Mouse (Mus musculus): Measurements from ENCODE around the gene Rab5c. TPM values are rescaled to one million over a fixed set of nuclear protein-coding genes. Genes with fewer than 3 reads are reported as not detected.
A peak's percentile ranks its signal among the peaks of the same experiment; 100 is the strongest.

Gene Rab5c
- total and polyA plus RNA-seq, 3 experiments, result 249 to 263 TPM; not detected in 1

DNA sequence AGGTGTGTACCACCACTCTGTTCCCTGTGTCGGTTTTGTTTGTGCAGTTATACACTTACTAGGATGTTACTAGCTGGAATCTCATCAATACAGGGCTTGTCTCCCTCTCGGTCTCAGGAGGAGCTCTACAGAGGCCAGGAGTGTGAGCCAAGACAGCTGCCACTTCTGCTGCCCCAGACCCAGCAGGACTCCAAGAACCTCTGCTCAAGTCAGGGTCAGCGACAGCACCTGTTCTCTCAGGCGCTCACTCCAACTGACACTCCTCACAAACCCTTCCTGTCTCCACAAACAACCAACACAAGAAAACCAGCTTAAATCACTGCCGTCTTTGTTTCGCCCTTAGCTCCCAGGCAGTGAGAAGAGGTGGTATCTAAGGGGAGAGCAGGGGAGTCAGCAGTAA, 9.4 kb downstream of the Rab5c start:
- TF ChIP-seq TCF12 (IDR thresholded peaks at IDR 0.05; ENCODE audit: low read depth, low read length) (no peak), POLR2AphosphoS2 (IDR thresholded peaks at IDR 0.05; ENCODE audit: low read length) (no peak), POLR2A (IDR thresholded peaks at IDR 0.05; ENCODE audit: control insufficient read depth in 1 of 2, insufficient read depth in 1 of 2, low read depth in 1 of 2, low read length in 2 of 2, poor library complexity in 1 of 2) (no peak), MYC (IDR thresholded peaks at IDR 0.05; ENCODE audit: low read depth, low read length) (no peak), NRF1 (IDR thresholded peaks at IDR 0.05; ENCODE audit: insufficient read depth, low read depth, low read length, poor library complexity, severe bottlenecking) (no peak), EP300 (IDR thresholded peaks at IDR 0.05; ENCODE audit: low read depth in 1 of 2, low read length in 2 of 2) (no peak), ZMIZ1 (IDR thresholded peaks at IDR 0.05; ENCODE audit: low read depth, low read length) (no peak), GABPA (IDR thresholded peaks at IDR 0.05; ENCODE audit: low read depth, low read length) (no peak)
- no peak overlapping the region for H3K4me3 ChIP-seq (ENCODE audit: control insufficient read depth in 1 of 2, insufficient read depth in 1 of 2, low read depth in 2 of 2, low read length in 2 of 2)
- peaks cover 82% of the 10 kb centered on the region for H3K79me2 ChIP-seq (ENCODE audit: control insufficient read depth, insufficient read depth, low read length, poor library complexity)
- no peak for DNase-seq (ENCODE audit: low read depth, low spot score)
- H3K36me3 ChIP-seq (ENCODE audit: control insufficient read depth in 1 of 2, insufficient read depth in 2 of 2, low read length in 2 of 2), result peaks cover 22 to 58% of the 10 kb centered on the region in 2 experiments
- H3K27ac ChIP-seq (ENCODE audit: control insufficient read depth, low read depth, low read length), result no peak overlapping the region
- no peaks in the 10 kb centered on the region for H3K9me3 ChIP-seq (replicated peaks; ENCODE audit: insufficient read depth, low read length)
- no peaks in the 10 kb centered on the region for H3K27me3 ChIP-seq (ENCODE audit: control insufficient read depth in 1 of 2, insufficient read depth in 2 of 2, low read length in 2 of 2)
- no peak overlapping the region for H3K9ac ChIP-seq (ENCODE audit: control insufficient read depth, low read depth, low read length, poor library complexity, severe bottlenecking)
- peaks cover 20 to 37% of the 10 kb centered on the region in 2 experiments for H3K4me1 ChIP-seq (ENCODE audit: control insufficient read depth in 1 of 2, insufficient read depth in 2 of 2, low read length in 2 of 2)

DNA sequence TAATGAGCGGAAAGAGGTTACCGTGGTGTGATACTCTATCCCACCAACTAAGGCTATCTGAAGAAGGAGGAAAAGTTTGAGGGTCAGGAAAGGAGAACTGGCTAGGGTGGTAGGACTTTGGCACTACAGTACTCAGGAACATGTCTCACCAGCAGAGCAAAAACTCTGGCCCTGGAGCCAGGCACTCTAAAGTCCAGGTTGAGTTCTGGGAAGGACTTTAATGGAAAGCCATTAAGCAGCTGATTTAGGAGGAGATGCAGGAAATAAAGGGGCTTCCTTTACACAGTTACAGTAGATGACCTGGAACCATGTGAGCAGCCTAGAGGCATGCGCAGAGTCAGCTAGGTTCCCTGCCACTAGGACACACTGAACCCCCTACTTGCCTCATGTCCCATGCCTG, 10.8 kb downstream of the Rab5c start:
- no peak for TF ChIP-seq BHLHE40 (IDR thresholded peaks at IDR 0.05; ENCODE audit: borderline replicate concordance, low read depth, low read length)
- no peak for TF ChIP-seq UBTF (IDR thresholded peaks at IDR 0.05; ENCODE audit: borderline replicate concordance, insufficient read depth, low read depth, low read length)
- TF ChIP-seq RAD21 (IDR thresholded peaks at IDR 0.05; ENCODE audit: low read depth, low read length), result no peak
- no peak overlapping the region for H3K9ac ChIP-seq (ENCODE audit: control insufficient read depth, low read depth, low read length, poor library complexity, severe bottlenecking)
- no peaks in the 10 kb centered on the region for H3K27me3 ChIP-seq (ENCODE audit: control insufficient read depth in 1 of 2, insufficient read depth in 2 of 2, low read length in 2 of 2)
- no peak overlapping the region for H3K4me3 ChIP-seq (ENCODE audit: control insufficient read depth in 1 of 2, insufficient read depth in 1 of 2, low read depth in 2 of 2, low read length in 2 of 2)
- peaks cover 77% of the 10 kb centered on the region for H3K79me2 ChIP-seq (ENCODE audit: control insufficient read depth, insufficient read depth, low read length, poor library complexity)
- DNase-seq (ENCODE audit: low read depth, low spot score), result no peak
- peaks cover 15 to 62% of the 10 kb centered on the region in 2 experiments for H3K36me3 ChIP-seq (ENCODE audit: control insufficient read depth in 1 of 2, insufficient read depth in 2 of 2, low read length in 2 of 2)
- H3K9me3 ChIP-seq (replicated peaks; ENCODE audit: insufficient read depth, low read length), result no peaks in the 10 kb centered on the region
- H3K27ac ChIP-seq (ENCODE audit: control insufficient read depth, low read depth, low read length), result no peak overlapping the region; the same call in 1 of the 2 replicates
- peaks cover 31 to 42% of the 10 kb centered on the region in 2 experiments for H3K4me1 ChIP-seq (ENCODE audit: control insufficient read depth in 1 of 2, insufficient read depth in 2 of 2, low read length in 2 of 2)

DNA sequence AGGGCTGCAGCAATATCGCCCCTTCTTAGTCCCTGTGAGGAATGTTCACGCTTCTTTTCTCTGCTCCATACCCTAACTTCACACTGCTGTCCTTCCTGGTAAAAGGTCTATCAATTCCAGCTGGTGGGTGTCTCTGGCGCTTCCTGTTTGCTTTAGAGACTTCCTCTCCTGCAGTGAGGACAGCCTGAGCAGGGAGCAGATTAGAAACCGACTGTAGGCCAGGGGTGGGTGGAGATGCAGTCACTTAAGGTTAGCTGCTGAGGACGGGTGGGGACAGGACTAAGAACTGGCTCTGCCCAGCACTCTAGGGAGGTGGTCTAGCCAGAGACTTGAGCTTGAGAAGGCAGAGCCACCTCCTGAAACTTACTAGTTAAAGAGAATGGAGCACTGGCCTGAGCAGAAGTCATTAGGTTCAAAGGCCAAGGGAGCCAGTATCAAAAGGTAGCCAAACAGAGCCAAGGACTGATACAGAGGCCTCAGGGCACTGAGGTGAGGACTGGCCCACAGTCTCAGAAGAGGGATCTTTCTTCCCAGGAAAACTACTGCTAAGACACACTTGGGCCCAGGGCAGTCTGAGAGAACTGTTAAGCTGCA, 13.0 kb downstream of the Rab5c start:
- peak; percentile 85 for DNase-seq (ENCODE audit: low read depth, low spot score)
- Histone ChIP-seq H3K36me3 (ENCODE audit: control insufficient read depth in 1 of 2, insufficient read depth in 2 of 2, low read length in 2 of 2) (peaks cover 18 to 63% of the 10 kb centered on the region in 2 experiments), H3K4me1 (ENCODE audit: control insufficient read depth in 1 of 2, insufficient read depth in 2 of 2, low read length in 2 of 2) (peaks cover 42 to 53% of the 10 kb centered on the region in 2 experiments), H3K79me2 (ENCODE audit: control insufficient read depth, insufficient read depth, low read length, poor library complexity) (peaks cover 74% of the 10 kb centered on the region), H3K27me3 (ENCODE audit: control insufficient read depth in 1 of 2, insufficient read depth in 2 of 2, low read length in 2 of 2) (no peaks in the 10 kb centered on the region), H3K27ac (ENCODE audit: control insufficient read depth, low read depth, low read length) (peak overlapping the region; percentile 65), H3K9me3 (replicated peaks; ENCODE audit: insufficient read depth, low read length) (no peaks in the 10 kb centered on the region), H3K9ac (ENCODE audit: control insufficient read depth, low read depth, low read length, poor library complexity, severe bottlenecking) (peak overlapping the region; percentile 33), H3K4me3 (ENCODE audit: control insufficient read depth in 1 of 2, insufficient read depth in 1 of 2, low read depth in 2 of 2, low read length in 2 of 2) (no peak overlapping the region)
- TF ChIP-seq ZNF384 (IDR thresholded peaks at IDR 0.05; ENCODE audit: low read depth, low read length) (no peak), SIN3A (IDR thresholded peaks at IDR 0.05; ENCODE audit: low read length) (peak; percentile 92), POLR2AphosphoS2 (IDR thresholded peaks at IDR 0.05; ENCODE audit: low read length) (no peak), ZKSCAN1 (IDR thresholded peaks at IDR 0.05; ENCODE audit: low read depth, low read length) (no peak), CHD2 (IDR thresholded peaks at IDR 0.05; ENCODE audit: low read length) (no peak), EP300 (IDR thresholded peaks at IDR 0.05; ENCODE audit: low read depth in 1 of 2, low read length in 2 of 2) (peak; percentile 79), MAFK (IDR thresholded peaks at IDR 0.05; ENCODE audit: borderline replicate concordance, low read depth, low read length) (no peak), TAL1 (IDR thresholded peaks at IDR 0.05; ENCODE audit: low read length) (peak; percentile 51), GABPA (IDR thresholded peaks at IDR 0.05; ENCODE audit: low read depth, low read length) (no peak), ELF1 (IDR thresholded peaks at IDR 0.05; ENCODE audit: low read depth, low read length) (peak; percentile 86), GATA1 (IDR thresholded peaks at IDR 0.05; ENCODE audit: low read depth, low read length) (peak; percentile 67; the same call in 1 of the 2 replicates), ETS1 (IDR thresholded peaks at IDR 0.05; ENCODE audit: low read depth, low read length) (peak; percentile 91), USF1 (IDR thresholded peaks at IDR 0.05; ENCODE audit: low read depth, low read length) (no peak), MAZ (IDR thresholded peaks at IDR 0.05; ENCODE audit: low read depth, low read length) (0 out of 2 replicates have a peak, but pooled peaks have one; percentile 35), MEF2A (IDR thresholded peaks at IDR 0.05; ENCODE audit: extremely low read depth, insufficient replicate concordance, low read depth, low read length, poor library complexity, severe bottlenecking) (no peak), MYC (IDR thresholded peaks at IDR 0.05; ENCODE audit: low read depth, low read length) (no peak), CHD1 (IDR thresholded peaks at IDR 0.05; ENCODE audit: low read depth, low read length) (0 out of 2 replicates have a peak, but pooled peaks have one; percentile 40)
